Mouse (Mus musculus) liver, adult 2 months (tissue): ENCODE data around the gene Pip.

Experiments used
- CTCF ChIP-seq: fragments of 200-500 bp; IDR thresholded peaks from 2 replicates; pipeline ENCODE4 v1.5.1; 2011; ENCODE audit warnings: low read depth, low read length, control low read depth
- POLR2A ChIP-seq: fragments of 200-500 bp; IDR thresholded peaks from 2 replicates; pipeline ENCODE4 v1.6.1; 2011; ENCODE audit warnings: low read length, control low read depth; ENCODE audit not compliant: insufficient read depth; ENCODE audit errors: extremely low read depth

GRCm38 (mm10) chr6:41864038-41864437 lies 16.7 kb downstream of the Pip start:
- no peak for TF ChIP-seq POLR2A
- TF ChIP-seq CTCF: no peak
